Mouse (Mus musculus) ovary, postnatal 36 days (tissue): ENCODE measurements around the gene Enox1.
A peak's percentile ranks its signal among the peaks of the same experiment; 100 is the strongest.

Experiments
- DNase-seq: peaks from one replicate; pipeline ENCODE4 v3.0.0; 2022; ENCODE audit warnings: low spot score, mixed read lengths

Gene Enox1

DNA sequence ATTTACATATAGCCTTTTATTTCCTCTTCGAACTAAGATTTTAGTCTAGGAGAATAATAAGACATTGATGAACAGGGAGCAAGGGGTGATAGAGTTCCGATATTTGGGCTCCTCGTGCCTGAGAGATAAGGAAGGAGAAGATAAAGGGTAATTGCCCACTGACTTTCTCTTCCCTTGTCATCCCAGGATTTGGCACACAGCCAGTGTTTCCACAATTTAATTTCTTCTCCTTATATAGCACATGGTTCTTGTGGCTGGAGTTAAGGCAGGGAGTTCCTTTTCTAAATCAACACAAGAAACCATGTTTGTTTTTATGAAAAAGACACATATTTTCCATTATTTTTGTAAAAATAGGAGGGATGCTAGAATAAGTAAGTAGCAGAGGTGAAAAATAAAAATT lies 299.5 kb downstream of the Enox1 start:
- no peak for DNase-seq

DNA sequence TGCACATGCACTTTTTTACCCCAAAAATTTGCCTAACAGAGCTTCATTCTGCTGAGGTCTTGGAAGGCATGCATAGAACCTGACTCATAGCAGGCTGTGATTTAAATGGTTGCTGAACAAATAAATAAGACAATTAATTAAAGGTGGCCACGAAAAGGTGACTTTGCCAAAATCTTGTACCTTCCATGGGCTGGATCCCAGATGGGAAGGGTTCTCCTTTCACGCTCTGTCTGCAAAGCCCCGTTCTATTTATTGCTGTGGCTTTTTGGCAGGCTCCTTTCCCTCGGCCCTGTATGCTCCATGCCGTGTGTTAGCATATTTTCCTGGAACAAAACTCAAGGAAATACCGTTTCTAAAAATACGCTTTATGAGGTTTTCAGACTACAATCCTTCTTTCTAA lies 300.3 kb downstream of the Enox1 start:
- DNase-seq, result no peak

DNA sequence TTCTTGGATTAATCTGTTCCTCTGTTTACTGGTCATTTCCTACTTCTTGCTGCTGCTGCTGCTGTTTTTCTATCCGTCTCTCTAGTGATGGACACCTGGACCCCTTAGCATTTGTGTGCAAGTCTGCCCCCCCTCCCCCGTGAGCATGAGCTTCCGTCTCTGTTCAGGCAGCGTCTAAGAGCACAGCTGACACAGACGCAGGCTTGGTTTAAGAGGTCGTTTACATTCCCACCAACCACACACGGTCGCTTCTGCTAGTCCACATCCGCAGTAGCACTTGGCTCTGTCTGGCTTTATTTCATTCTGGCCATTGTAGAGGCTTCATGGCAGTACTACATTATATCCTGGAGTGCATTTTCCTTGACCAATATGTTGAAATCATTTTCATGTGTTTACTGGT lies 301.7 kb downstream of the Enox1 start:
- DNase-seq, result no peak

DNA sequence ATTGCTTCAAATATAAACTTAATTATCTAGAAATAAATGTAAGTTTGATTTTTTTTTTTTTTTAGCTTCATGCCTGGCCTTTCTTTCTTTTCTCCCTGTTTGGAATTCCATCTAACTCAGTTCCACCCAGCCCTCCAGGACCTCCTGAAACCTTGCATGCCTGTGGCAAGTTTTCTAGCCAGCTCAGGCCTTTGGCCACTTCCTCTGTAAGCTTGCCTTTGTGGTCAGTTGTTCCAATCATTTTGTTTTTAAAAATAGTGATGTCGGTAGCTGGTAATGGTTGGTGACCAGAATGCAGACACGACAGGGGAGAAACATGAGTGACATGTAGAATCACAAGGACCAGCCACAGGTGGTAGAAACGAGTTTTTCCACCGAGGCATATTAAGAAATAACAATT lies 307.4 kb downstream of the Enox1 start:
- DNase-seq, result no peak

DNA sequence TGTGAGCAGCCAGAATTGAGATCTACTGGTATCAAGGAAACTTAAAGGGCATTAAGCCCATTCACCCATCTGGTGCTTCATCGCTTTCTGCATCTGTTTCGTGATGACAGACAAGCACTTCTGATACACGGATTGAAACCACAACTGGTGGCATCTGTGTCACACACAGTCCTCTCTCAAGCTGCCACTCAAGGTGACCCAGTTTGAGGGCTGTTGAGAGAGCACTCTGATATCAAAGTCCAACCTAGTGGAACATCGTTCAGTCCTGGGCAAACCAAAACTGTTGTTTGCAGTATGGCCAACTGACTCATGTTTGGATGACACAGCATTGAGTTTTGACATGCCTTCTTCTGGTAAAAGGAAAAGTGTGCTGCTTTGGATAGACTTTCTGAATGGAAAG lies 308.2 kb downstream of the Enox1 start:
- DNase-seq, result no peak

DNA sequence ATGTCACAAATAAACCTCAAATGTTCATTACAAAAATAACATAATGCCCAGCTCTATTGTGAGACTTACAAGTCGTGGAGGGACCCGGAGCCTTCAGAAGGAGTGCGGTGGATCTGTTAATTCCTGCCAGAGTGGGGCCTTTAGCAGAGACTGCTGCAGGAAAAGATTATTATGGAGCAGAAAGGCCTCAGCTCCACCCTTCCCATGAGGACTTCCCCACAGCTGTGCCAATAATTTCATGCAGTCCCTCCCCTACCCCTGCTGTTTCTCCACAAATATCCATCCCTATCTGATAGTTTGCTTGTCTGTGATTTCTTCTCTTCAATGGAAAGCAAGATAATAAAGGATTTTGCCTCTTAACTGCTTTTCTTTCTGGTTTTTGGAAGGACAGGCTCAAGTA lies 314.0 kb downstream of the Enox1 start:
- DNase-seq, result no peak

DNA sequence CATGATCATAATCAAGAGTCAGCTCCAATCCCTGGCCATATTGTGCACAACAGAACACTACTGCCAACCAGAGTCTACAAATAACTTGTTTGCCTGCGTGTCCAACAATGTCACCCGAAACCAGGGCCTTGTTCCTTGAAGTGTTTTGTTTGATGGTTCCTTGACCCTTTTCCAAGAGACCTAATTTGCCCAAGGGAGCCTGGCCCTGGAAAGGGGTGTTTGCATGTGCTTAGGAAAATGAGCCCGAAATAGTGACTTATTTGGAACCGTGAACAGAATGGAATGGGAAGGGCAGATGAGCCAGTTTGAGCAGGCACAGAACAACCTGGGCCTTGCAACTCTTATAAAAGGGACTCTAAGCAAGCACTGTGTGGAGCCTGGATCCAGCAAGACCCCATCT lies 316.9 kb downstream of the Enox1 start:
- DNase-seq, result no peak

DNA sequence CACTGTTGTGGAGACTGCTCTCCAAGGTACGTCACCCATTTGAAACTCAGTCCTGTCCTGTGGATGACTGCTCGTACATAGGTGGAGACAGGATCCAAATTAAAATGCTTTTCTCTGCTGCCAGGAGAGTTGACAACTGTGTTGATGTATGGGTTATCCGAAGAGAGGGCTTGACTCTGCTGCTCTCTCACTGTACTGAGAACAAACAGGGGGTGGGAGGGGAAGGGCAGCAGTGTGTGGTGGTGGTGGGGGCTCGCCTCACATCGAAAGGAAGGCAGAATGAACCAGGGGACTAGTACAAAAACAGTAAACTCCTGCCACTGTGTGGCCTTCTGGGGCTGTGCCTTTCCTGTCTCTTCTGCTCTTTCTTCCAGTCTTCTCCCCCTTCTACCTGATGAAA lies 317.5 kb downstream of the Enox1 start:
- DNase-seq, result no peak

DNA sequence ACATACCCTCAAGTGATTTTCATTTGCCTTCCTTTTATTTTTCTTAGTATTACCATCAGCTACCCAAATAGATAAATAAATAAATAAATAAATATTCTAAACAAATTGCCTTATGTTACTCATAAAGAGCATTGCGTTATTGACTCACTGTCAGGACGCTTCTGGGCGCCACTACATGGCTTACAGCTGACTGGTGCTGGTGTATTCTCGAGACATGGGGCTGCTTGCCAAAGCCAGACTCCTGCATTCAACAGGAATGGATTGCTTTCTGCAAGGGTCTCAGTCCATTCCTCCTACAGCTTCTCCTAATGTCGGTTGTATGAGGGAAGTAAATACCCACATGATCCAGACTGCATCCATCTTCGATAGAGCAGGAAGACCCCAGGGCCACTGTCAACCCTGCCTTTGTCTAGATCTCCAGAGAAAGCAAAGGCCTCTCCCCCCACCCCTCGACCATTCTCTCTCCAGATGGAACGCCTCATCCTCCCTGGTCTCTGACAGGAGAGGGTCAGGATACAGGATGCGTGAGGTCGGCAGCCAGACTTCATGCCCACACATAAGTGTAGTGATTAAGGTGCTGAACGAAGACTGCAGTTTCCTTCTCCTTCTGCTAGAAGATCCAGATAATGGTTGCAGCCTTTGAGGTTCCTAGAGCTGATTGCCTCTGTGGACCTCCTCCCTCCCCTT lies 318.7 kb downstream of the Enox1 start:
- no peak for DNase-seq

DNA sequence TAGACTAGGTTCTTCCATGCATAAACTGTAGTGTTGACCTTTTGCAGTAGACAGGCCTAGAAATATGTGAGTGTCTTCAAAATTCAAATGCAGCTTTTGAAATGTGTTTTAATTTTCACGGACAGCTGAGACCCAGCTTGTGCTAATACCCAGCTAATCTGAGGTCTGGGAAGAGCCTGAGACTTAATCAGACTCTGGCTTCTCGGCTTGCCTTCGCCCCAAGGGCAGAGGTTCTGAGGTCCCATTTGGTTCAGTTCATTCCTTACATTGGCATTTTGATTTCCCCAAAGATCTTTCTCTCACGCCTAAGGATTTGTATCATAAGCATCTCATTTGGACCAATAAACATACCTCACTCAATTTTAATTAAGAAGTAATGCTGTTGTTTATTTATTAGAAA lies 321.1 kb downstream of the Enox1 start:
- DNase-seq, result no peak

DNA sequence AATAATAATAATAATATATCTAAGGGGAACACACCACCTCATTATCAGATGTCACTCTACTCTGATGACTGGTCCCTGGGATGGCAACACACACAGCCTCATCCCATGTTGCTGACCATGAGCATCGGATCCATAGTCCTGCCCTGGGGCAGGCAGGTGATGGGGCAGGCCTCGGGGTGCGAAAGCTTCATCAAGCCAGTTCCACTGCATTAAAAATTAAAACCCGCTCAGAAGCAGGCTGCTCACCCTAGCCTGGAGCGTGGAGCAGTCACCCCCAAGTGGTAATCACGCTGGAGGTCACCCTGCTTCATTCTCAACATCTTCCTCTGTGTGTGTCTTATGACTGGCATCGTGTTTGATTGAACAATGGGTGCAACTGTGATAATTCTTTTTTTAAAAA lies 321.6 kb downstream of the Enox1 start:
- DNase-seq, result no peak

DNA sequence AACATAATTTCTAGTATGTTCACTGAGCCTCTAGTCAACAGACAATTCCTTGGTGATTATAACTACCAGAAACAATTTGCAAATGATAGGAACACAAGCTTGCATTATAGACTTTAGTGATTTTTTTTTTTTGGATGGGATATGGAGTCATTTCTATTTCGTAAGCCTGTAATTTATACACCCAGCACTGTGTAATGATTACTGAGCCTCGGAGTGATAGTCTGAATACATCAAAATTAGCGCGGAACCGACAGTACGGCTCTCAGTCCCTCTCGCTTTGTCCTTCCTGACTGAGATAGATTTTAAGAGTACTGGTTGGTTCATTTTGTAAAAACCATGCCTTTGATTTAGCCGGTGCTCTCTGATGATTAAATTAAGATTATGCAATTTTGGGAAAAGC lies 322.1 kb downstream of the Enox1 start:
- DNase-seq, result no peak

DNA sequence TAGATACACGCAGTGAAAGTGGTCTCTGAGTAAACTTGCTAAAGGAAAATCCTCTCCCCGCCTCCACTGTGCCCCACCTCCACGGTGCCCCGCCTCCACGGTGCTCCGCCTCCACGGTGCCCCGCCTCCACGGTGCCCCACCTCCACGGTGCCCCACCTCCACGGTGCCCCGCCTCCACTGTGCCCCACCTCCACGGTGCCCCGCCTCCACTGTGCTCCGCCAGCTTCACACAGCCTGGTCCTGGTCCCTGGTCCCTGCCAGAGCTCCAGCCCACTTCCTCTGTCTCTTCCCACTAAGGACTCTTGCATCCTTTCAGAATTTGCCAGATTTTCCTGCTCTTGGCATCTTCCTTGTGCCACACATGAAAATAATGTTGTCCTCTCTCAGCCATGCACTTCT lies 326.5 kb downstream of the Enox1 start:
- DNase-seq, result no peak

DNA sequence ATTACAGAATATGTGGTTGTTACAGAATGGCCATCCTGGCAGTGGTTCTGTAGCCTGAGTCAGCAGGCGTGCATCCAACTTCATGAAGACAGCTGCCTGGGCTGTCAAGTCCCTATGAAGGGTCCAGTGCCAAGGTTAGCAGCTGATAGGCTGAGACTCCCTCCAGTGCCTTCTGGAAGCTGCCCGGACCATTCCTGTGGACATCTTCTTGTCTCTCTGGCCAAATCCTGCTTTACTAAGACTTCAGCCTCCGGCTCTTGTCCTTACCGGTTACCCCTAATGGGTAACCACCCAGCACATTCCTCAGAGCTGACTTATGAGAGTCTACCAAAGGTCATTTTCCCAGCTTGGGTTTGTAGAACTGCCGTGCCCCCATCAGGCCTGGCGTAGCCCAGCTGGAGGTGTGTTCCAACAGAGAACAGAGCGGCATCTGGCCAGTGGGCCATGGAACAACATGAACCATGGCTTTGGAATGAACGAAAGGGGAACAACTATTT lies 328.4 kb downstream of the Enox1 start:
- peak; percentile 34 for DNase-seq

DNA sequence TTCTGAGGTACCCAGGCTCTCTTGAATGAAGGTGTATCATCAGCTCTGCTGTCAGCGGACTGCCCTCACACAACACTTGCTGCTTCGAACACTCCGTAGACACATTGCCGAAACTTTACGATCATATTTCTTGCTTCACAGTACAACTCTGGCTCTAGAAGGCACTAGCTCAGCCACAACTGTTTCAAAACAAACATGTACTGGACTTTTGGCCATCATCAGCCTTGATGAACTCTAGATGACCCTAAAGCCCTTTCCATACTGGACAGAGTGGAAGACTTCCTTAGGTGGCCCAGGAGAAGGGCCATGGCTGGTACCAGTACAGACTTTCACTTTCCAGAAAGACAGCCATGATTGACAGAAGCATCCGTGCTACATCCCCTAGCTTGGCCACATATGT lies 334.1 kb downstream of the Enox1 start:
- DNase-seq, result no peak

DNA sequence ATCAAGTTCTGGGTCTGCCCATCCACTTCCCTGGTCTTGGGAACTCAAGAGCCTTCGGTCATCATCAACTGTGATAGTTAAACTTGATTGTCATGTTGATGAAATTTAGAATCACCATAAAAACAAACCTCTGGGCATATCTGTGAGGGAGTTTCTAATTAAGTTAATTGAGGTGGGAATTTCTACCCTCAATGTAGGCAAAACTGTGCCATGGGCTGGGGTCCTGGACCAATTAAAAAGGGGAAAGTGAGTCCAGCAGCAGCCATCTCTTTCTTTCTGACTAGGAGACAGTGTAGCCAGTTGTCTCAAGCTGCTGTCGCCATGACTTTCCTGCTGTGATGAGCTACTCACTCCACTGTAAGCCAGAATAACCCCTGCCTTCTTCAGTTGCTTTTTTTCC lies 335.2 kb downstream of the Enox1 start:
- DNase-seq, result no peak

DNA sequence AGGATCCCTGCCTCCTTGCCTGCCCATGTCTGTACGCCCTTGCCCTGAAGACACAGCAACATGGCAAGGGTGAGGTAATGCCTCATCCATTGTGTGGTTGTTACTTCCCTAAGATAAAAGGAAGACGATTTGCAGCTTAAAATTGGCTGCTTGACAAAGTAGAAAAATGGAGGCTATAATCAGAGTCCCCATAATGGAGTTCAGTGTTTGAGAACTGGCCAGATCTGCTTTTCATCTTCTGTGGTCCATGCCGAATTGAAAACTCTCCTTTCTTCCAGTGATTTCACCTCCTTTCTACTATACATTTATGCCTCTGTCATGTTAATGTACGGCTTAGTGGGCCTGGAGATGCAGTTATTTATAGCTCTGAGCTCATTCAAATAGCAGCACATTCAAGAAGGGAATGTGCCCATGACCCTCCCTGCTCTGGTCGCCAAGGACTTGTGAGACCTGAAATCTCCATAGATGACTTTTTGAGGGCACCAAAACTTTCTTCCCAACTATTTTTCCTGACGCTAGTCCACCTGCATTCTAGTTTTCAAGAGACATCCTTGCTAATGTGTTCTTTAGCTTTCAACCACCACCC lies 343.5 kb downstream of the Enox1 start:
- no peak for DNase-seq

DNA sequence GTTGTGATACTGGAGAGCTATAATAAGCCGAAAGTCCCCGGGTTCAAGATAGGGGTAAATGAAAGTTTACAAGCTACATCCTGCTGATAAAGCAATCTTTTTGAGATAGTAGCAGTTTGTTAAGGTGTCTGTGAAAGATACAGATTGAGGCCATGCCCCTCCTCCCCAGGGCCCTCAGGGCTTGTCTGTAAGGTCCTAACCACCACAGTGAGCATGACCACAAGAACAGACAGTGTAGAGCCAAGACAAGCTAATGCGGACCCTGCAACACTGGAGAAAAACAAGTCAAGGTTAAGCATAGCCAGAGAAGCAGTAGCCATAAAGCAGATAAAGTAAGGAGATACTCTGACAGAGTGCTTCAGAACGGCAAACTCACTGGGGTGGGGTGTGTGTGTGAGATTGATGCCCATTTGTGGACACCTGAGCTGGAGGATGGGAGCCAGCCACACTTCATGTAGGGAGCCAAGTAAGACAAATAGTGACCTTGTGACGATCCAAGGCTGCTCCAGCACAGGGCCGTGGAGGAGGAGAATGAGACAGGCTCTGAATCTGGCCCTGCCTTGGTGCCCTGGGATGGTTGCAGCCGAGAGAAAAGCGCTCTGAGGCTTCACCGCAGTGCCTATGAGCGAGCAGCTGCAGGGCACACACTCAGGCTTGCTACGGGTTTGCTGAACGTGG lies 348.0 kb downstream of the Enox1 start:
- DNase-seq, result peak; percentile 9

DNA sequence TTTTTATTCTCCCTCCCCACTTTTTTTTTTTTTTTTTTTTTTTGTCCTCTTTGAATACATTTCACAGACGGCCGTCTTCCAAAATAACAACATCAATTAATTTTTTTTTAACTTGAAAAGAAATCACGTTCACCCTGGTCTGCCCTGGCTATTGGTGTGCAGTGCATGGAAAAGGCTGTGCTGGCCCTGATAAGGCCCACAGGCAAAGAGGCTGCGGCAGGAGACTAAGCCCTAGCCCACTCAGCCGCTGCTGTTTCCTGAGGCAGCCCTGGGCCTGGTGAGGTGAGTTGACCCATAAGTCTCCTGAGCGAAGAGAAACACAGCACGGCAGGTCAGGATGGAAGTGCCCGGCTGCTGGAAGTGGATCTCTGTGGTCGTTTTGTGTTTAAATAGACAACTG lies 349.8 kb downstream of the Enox1 start:
- no peak for DNase-seq

DNA sequence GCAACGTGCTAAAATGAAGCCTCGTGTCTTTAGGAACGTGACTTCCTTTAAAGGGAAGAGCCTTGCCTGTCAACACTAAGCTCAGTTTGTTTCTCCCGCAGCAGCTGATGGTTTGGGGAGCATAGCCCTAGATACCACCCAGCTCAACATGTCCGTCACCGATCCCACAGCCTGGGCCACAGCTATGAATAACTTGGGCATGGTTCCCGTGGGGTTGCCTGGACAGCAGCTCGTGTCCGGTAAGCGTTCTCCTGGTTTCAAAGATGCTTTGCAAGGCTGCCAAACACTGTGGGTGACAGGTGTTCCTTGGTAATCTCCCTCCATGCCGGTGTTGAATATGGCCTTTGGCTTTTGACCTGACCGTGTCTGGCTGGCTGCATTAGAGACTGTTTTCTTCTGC lies 351.5 kb downstream of the Enox1 start:
- DNase-seq, result no peak

DNA sequence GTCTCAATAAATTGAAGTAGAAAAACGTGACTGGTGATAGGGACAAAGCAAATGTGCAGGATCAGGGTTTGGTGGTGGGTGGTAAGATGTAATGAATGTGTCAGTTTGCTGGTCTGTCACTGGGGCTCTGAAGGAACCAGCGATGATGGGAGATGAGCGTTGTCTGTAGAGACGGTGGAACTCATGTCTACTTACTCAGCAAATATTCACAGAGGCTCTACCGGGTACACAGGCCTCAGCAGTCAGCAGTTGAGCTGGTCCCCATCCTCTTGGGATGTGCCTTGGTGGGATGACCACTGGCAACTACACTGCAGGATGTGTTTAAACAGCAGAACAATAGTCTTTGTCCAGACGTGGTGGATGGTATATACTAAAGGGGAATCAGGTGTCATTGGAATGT lies 352.5 kb downstream of the Enox1 start:
- DNase-seq, result no peak

DNA sequence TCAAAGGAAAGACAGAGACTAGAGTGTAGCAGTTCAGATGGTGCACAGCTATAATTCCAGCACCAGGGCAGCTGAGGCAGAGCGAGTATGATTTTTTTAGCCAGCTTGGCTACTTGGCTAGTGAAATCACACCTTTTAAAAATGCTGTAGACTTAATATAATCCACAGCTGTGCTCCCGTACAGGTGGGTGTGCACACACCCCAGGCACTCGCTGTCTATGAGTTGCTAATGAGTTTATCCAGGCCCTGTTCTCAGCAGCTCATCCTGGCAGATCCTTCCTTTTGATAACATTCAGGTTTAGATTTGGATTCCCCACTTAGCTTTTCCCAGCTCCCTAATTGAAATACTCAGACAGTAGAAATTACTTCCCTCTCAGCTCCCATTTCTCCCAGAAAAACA lies 353.4 kb downstream of the Enox1 start:
- no peak for DNase-seq

DNA sequence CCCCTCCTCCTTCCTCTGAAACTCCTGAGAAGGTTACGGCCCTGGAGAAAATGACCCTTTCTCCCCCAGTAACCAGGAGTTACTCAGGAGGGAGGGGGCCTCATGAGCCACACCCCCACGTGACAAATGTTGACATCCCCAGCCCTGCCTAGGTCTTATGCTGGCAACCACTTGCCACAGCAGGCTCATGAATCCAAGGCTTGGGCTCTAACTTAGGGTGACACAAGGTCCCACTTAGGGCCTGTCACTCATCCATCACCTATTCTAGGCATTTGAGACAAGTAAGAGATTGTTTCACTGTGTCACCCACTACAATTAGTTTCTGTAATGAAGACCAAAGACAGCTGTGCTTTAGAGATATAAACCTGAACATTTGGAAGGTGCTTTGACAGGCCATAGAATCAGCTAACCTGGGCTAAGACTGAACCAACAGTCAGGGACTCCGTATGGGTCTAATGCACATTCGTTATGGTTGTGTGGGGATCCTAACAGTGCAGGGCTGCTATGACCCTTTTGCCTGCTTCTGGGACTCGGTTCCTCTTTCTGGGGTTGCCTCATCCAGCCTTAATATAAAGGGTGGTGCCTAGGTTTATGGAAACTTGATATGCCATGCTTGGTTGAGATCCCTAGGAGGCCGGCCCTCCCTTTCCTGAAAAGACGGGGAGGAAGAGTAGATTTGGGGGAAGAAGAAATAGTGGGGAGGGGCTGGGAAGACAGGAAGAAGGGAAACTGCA lies 354.7 kb downstream of the Enox1 start:
- no peak for DNase-seq
